Mouse (Mus musculus): ENCODE results near the gene Fras1.

Gene Fras1

DNA sequence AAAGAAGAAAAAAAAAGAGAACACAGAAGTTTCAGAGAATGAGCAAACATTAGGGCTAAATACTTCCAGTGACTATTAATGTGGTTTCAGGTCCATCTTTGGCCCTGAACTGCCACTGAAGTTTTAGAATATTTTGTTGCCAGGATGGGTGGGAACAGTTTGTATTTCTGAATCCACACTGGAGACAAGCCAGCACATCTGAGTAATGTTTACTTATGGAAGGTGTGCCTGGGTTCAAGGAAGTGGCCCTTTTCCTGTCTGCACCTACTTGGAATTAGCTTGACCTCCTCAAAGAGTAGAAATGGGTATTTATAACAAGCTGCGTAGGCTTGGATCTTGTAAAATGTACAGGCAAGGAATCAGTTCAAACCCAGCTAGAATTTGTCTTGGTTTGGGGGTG, 422.0 kb downstream of the Fras1 start:
- no peak for DNase-seq

DNA sequence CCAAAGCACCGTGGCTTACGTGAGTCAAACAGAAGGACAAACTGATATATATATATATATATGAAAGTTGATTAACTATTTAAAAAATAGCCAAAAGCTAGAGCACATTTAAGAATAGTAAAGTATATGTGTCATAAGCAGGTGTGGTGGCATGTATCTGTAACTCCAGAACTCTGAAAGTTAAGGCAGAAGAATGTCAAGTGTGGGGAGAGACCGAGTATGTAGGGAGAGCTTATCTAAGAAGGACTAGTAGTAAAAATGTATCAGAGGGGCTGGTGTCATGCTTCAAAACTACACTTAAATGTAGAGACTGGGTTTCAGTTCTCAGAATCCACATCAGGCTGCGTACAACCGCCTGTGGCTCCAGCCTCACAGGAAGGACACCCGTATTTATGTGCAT, 423.7 kb downstream of the Fras1 start:
- DNase-seq, result no peak

DNA sequence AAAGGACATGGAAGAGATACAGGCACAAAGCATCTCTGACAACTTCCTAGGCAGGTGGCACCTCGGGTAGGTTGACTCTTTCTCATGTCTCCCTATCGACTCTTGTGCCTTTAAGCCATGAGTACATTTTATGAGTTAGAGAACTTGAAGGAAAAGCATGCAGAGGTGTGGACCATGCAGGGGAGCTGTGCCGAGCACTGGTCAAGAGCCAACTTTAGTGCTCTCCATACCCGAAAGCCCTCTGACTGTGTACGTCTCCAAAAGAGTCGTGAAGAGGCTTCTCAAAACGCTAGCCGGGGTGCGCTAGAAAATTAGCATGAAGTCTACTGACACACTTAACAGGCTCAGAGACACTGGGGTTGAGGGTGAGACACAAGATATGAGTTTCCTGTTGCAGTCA, 425.4 kb downstream of the Fras1 start:
- DNase-seq, result no peak

DNA sequence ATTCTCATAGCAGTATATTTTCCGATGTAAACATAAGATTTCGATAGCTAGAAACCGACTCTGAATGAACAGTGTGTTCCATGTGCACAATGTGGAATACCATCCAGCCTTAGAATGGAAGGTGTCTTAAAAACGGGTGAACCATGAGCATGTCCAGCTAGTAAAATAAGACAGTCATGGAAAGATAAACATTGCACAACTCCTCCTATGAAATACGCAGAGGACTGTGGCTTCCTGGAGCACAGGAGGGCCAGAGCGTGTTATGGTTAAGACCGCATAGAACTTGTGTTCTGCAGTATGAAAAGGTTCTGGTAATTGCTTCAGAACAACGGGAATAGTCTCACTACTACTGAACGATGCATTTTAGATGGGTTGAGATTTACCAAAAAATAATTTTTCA, 426.2 kb downstream of the Fras1 start:
- DNase-seq, result no peak

DNA sequence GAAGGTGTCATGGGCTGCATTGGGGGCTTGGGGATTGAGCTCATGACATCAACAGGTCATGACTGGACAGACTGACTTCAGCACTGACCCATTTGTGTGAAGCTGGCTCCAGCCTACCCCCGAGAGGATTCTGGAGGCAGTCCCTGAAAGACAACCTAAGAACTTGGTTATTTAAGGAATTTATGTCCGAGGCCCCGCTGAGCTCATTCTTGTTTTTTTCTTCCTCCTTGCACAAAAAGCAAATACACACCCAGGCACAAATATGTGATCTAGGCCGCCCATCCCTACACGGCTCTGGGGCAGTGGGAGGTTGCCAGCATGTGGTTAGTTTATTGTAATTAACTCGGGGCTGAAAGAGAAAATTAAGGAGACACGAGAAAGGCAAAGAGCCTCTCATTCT, 428.4 kb downstream of the Fras1 start:
- no peak for DNase-seq

DNA sequence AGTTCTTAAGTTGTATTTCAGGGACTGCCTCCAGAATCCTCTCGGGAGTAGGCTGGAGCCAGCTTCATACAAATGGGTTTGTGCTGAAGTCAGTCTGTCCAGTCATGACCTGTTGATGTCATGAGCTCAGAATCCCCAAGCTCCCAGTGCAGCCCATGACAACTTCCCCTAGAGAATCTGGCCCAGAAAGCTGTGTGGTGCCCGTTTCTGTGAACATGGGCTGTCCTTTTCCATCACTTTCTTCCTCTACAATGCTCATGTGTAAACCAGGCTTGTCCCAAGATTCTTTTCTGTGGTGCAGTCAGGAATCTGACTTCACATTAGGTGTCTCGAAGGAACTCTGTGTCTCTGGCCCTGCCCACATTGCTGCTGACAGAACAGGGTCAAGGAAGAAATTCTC, 429.3 kb downstream of the Fras1 start:
- no peak for DNase-seq

DNA sequence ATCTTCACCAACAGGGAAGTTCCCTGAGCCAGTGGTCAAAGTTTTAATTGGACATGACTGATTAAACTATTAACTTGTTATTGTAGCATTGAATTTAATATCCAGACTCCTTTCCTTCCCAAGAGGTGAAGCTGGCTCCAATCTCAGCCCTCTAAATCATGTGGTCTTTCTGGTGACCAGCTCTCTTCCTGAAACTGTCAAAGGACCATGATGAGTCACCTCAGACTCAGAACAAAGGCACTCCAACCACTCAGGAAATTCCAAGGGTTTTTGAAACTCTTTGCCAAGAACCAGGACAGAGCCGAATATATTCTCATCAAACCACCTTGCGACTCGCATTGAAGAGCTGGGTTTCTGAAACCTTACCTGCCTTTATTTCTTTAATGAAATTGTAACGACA, 430.5 kb downstream of the Fras1 start:
- no peak for DNase-seq

DNA sequence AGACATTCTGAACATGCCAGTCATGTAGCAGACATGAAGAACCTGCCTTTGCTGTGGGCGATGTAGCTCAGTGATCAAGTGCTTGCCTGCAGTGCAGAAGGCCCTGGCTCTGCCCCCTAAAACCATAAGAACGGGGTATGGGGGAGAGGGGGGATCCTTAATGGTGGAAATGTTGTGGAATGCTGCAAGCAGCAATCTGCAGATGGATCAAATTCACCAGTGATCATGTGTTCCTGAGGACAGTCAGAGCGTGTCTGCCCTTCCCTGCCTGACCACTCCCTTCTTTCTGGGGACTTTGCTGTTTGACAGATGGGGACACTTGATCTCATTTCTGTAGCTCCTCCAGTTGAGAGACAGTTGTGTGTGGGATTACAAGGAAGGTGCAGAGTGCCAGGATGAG, 431.1 kb downstream of the Fras1 start:
- no peak for DNase-seq

DNA sequence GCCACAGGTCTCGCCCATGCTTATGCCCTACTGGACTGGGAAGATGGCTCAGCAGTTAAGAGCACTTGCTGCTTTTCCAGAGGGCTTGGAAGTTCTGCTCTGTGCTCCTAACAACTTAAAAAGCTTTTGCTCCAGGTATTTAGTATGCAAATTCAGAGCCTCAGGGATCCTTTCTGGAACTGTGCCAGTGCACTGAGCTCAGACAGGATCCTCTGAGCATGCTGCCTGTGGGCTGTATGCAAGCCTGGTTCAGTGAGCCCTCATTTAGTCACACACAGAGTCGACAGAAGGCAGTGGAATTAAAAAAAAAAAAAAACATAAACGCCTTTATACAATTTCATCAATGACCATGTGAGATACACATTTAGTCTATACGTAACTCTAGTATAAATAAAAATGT, 436.9 kb downstream of the Fras1 start:
- DNase-seq, result no peak

DNA sequence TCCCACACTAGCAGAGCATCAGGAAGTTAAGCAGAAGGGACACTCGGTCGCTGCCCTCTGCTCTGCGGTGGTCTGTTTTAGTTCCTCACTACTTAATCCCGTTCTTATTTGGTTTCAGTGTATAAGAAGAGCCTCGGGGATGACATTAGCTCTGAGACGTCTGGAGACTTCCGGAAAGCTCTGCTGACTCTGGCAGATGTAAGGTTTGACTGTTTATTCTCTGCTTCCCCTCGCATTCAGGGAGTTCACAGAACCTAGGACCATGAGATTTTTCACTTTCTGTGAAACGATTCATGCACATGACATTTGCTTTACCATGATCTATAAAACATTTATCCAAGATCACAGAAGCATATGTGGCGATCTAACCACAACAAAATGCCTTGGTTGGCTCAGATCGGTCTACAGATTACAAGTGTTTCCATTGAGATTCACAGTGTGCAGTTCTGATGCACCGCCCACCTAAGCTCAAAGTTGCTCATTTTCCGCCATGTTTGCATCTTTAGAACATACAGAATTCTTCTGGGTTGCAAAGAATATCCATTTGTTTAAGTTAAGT, 451.1 kb downstream of the Fras1 start:
- DNase-seq, result no peak

DNA sequence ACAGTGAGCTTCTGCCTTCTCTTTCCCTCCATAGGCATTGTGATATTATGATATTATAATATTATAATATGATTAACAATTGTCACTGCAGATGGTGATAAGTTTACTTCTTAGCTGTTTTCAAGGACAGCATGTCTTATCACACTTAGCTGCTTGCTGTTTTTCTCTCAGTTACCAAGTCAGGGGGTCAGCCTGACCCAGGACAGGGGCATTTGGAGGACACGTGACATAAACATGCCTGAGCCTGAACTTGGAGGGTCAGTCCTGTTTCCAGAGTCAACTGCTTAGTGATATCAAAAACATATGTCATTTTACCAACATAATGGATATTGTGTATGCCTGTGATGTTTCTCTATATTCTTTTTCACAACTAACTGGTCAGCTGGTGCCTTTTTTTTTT, 453.4 kb downstream of the Fras1 start:
- DNase-seq, result no peak

Measured in cerebellum, adult 8-10 months (tissue).